Mouse (Mus musculus) embryonic fibroblast, embryonic 13.5 days (primary cell): ENCODE measurements at regions not wholly inside any gene's neighbourhood (a gene's known extent, or its start where the extent isn't known, plus 50 kb on each side); places are given as distances from the start of the nearest gene placed in this dataset.

Experiments
- CTCF ChIP-seq: IDR thresholded peaks from 2 replicates; pipeline ENCODE4 v1.5.1; 2011; ENCODE audit warnings: mild to moderate bottlenecking, control low read depth, low read length, moderate library complexity, borderline replicate concordance; ENCODE audit not compliant: insufficient read depth
- POLR2A ChIP-seq: IDR thresholded peaks from 2 replicates; pipeline ENCODE4 v1.6.1; 2011; ENCODE audit warnings: low read depth, mild to moderate bottlenecking, control low read depth, low read length, moderate library complexity

DNA sequence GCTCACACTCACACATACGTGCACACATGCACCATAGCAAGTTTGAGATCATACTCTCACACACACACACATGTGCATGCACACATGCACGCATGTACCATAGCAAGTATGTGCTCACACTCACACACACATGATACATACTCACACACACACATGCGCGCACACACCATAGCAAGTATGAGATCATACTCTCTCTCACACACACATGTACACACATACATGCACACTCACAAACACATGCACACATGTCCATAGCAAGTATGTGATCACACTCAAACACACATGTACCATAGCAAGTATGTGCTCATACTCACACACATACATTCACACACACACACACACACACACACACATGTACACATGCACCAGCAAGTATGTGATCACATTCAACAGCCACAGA is 138.9 kb upstream of the Slc35f3 start:
- TF ChIP-seq CTCF (no peak), POLR2A (no peak)
